Mouse (Mus musculus): Measurements from ENCODE around the gene Gm5617.
A peak's percentile ranks its signal among the peaks of the same experiment; 100 is the strongest.
"Not testable (repeated sequence)": the region's sequence is repeated elsewhere in the genome, so short reads cannot be mapped to it uniquely, and the experiment has no call there.

Gm5617 gene

GRCm38 (mm10) chr9:48494817-48495547 is at the start of gene Gm5617, which contains the start of gene Rbm7:
TSS of gene Gm5617 (plus strand) at chr9:48495442.
TSS of gene Rbm7 (minus strand) at chr9:48495299.
- peak; percentile 95 to 97 for DNase-seq

GRCm38 (mm10) chr9:48447783-48448209 is 47.4 kb upstream of the Gm5617 start:
- peak; percentile 20 to 38 for DNase-seq

GRCm38 (mm10) chr9:48450066-48450465 is 45.2 kb upstream of the Gm5617 start:
- DNase-seq: no peak

- no peak for DNase-seq
Observed at GRCm38 (mm10) chr9:48455961-48456360, 39.3 kb upstream of the Gm5617 start.

- DNase-seq: no peak
Observed at GRCm38 (mm10) chr9:48458879-48459278, 36.4 kb upstream of the Gm5617 start.

GRCm38 (mm10) chr9:48459391-48459790 is 35.9 kb upstream of the Gm5617 start:
- no peak for DNase-seq

- DNase-seq: no peak
Observed at GRCm38 (mm10) chr9:48460720-48461119, 34.5 kb upstream of the Gm5617 start.

GRCm38 (mm10) chr9:48461545-48461944 is 33.7 kb upstream of the Gm5617 start:
- no peak for DNase-seq

GRCm38 (mm10) chr9:48465671-48466070 is 29.6 kb upstream of the Gm5617 start:
- DNase-seq: no peak

GRCm38 (mm10) chr9:48466804-48467203 is 28.4 kb upstream of the Gm5617 start:
- DNase-seq: peak; percentile 77 to 79

GRCm38 (mm10) chr9:48467471-48467870 is 27.8 kb upstream of the Gm5617 start:
- not testable (repeated sequence) for DNase-seq

- DNase-seq: no peak
Observed at GRCm38 (mm10) chr9:48472441-48473025, 22.7 kb upstream of the Gm5617 start.

GRCm38 (mm10) chr9:48473131-48473530 is 22.1 kb upstream of the Gm5617 start:
- no peak for DNase-seq

GRCm38 (mm10) chr9:48474367-48474766 is 20.9 kb upstream of the Gm5617 start:
- DNase-seq: no peak

GRCm38 (mm10) chr9:48476236-48477165 is 18.7 kb upstream of the Gm5617 start:
- DNase-seq: peak; percentile 24 to 32

- DNase-seq: no peak
Observed at GRCm38 (mm10) chr9:48478808-48479207, 16.4 kb upstream of the Gm5617 start.

GRCm38 (mm10) chr9:48479838-48480410 is 15.3 kb upstream of the Gm5617 start:
- DNase-seq: no peak

- DNase-seq: peak; percentile 94 to 97
Observed at GRCm38 (mm10) chr9:48480411-48481213, 14.6 kb upstream of the Gm5617 start, which contains the start of gene Rexo2. TSS of gene Rexo2 (minus strand) at chr9:48480623.

- no peak for DNase-seq
Observed at GRCm38 (mm10) chr9:48481214-48482134, 13.8 kb upstream of the Gm5617 start.

GRCm38 (mm10) chr9:48495548-48495932 is 298 bp downstream of the Gm5617 start:
- no peak for DNase-seq

GRCm38 (mm10) chr9:48501192-48501591 is 6.0 kb downstream of the Gm5617 start:
- no peak for DNase-seq

Data from kidney, postnatal 4 days (tissue).